Mouse (Mus musculus): ENCODE measurements around the gene Mcm8. TPM values are rescaled to one million over a fixed set of nuclear protein-coding genes. Genes with fewer than 3 reads are reported as not detected.

Mcm8 gene
- total RNA-seq (2021), result 1 to 10 TPM; 1.9 TPM

- intact Hi-C loops (cut with DNase I), result loop anchor here (10.0 kb wide), 3 partner anchors 131 to 561 kb away; partner anchors contain the start of genes Pcna and Shld1
These were observed at the start of gene Mcm8, which contains the start of gene Trmt6 for GRCm38 (mm10) chr2:132815608-132816314. Mcm8 (plus strand) TSS chr2:132816141. Trmt6 (minus strand) TSS chr2:132816055.

GRCm38 (mm10) chr2:132770822-132771221 is 45.1 kb upstream of the Mcm8 start:
- intact Hi-C loops (cut with DNase I), result no loop called here
- DNase-seq (ENCODE audit: low spot score), result no peak

More at GRCm38 (mm10) chr2:132815608-132816314, at the start of gene Mcm8, which contains the start of gene Trmt6:
- peak; percentile 79 for DNase-seq (ENCODE audit: low spot score)

DNA sequence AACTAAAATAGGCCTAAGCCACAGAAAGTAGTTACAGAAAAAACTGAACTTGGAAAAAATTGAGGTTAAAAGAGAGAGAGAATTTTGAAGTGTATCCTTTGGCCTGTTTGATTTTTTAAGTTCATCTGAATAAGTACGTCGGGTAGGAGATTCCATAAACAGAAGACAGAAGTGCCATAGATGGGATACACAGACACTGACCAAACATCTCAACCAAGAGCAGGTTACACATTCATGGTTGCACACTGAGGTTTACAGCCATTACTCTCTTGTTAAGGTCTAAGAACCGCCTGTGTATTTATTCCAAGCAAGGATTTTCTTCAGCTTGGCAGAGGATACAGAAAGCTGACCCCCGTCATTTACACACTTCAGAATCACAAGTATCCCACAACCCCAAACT is 35.0 kb upstream of the Mcm8 start, which contains the start of gene Chgb:
Chgb (plus strand) TSS at position 301 of the 400 bp plus-strand sequence.
- DNase-seq (ENCODE audit: low spot score), result no peak
- intact Hi-C loops (cut with DNase I), result no loop called here

DNA sequence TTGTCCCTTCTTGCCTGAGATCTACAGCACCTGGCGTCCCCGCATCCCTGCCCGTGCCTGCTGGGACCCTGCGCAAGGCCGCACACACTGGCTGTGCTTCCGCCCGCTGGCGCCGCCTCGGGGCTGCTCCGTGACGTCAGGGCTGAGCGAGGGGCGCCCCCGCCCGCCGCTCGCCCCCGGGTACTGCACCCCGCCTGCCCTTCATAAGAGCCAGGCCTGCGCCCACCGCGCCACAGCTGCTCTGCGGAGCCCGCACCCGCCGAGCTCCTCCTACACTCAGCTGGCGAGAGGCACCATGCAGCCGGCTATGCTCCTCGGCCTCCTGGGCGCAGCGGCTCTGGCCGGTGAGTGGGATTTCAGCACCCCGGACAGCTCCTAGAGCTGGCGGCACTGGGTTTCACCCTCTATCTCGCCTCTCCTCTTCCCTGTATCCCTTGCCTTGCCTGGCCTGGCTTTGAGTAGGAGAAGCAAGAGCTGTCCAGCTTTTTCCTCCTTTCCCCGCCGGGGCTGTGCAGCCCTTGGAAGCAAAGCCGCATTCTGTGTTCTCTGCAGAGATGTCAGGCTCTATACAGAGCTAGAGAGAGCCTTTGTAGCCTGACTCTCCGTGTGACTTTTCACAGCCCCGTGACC is 34.4 kb upstream of the Mcm8 start:
- DNase-seq (ENCODE audit: low spot score), result peak; percentile 32
- intact Hi-C loops (cut with DNase I), result no loop called here

DNA sequence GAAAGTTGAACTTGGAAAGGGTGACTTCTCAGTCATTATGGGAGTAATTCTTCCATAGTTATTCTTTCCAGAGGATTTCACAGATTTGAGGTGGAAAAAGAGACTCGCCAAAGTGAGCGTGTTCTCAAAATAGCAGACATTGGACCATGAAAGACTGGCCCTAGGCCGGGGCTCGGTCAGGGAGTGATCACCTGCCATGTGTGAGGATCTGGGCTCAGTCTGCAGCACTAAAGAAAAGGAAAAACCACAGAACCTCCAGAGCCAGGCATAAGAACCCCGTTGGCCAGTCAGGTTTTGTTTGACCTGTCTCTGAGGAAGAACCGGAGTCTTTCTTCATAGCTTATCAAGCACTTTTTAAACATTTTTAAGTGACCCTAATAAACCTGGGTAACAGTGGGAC is 31.9 kb upstream of the Mcm8 start:
- intact Hi-C loops (cut with DNase I), result no loop called here
- no peak for DNase-seq (ENCODE audit: low spot score)

DNA sequence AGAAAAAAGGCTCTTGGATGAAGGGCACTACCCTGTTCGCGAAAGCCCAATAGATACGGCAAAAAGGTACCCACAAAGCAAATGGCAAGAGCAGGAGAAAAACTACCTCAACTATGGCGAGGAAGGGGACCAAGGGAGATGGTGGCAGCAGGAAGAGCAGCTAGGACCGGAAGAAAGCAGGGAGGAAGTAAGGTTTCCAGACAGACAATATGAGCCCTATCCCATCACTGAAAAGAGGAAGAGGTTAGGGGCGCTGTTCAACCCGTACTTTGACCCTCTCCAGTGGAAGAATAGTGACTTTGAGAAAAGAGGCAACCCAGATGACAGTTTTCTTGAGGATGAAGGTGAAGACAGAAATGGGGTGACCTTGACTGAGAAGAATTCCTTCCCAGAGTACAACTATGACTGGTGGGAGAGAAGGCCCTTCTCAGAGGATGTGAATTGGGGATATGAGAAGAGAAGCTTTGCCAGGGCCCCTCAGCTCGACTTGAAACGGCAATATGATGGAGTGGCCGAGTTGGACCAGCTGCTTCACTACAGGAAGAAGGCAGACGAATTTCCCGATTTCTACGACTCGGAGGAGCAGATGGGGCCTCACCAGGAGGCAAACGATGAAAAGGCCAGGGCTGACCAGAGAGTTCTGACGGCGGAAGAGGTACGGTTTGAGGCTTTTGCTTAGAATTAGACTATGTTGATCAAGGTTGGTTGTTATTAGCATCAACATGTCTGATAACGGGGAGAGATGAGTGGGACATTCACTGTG is 22.3 kb upstream of the Mcm8 start:
- DNase-seq (ENCODE audit: low spot score), result no peak
- intact Hi-C loops (cut with DNase I), result no loop called here

DNA sequence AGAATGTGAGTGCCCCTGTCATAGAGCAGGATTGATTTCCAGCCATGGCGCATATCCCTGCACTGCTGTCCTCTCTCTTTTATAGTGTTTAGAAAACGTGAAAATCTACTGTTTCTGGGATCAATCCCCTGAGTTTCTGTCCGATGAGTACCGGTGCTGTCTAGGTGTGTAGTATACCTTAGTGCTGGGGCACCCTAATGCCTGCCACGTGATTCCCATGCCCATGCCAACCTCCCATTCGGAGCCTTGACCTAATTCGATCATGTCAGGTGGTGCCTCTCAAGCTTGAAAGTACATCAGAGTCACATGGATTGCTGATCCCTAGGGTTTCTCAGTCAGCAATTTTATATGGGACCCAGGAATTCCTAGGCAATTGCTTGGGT is 21.7 kb upstream of the Mcm8 start:
- intact Hi-C loops (cut with DNase I), result no loop called here
- DNase-seq (ENCODE audit: low spot score), result no peak

GRCm38 (mm10) chr2:132802976-132803375 is 13.0 kb upstream of the Mcm8 start:
- intact Hi-C loops (cut with DNase I), result no loop called here
- no peak for DNase-seq (ENCODE audit: low spot score)

GRCm38 (mm10) chr2:132841071-132841470 is 25.1 kb downstream of the Mcm8 start:
- intact Hi-C loops (cut with DNase I), result no loop called here

DNA sequence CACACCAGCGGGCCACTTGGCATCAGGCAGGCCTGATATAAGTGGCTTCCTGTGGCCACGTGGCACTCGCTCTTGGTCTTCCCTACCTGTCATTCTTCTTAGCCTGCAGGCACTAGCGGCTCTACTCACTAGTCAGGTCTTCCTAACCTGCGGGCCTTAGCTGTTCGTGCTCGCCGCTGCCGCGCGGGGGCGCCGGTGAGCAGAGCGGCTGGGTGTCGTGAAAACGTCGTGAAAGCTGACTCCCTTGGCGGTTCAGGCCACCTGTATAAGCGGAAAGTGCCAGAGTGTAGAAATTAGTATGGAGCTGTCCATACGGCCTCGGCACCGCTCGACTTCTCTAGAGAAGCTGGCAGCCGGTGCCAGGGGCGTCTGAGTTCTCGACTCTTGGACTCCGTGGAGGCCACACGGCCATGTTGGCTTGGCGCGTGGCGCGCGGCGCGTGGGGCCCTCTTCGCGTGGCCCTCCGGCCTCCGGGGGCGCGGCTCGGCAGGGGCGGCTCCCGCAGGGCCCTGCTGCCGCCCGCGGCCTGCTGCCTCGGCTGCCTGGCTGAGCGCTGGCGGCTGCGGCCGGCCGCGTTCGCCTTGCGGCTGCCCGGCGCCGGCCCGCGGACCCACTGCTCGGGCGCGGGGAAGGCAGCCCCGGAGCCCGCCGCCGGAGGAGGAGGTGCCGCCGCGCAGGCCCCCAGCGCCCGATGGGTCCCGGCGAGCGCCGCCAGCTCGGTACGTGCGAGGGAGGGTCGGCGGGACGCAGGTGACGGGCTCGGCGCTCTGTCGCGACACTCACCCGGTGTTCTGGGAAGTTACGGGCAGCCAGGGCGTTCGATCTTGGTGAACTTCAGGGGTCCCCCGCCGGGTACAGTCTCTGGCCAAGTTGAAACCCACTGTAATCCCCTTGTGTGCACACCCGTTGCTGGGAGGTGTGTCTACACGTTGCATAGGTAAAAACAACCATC is 30.7 kb downstream of the Mcm8 start, which contains the start of gene Crls1:
Crls1 (plus strand) TSS at position 260 of the 952 bp plus-strand sequence.
- intact Hi-C loops (cut with DNase I), result loop anchor here (1.0 kb wide), 1 partner anchor 57 kb away; no protein-coding TSS in a partner anchor
- peak; percentile 85 for DNase-seq (ENCODE audit: low spot score)

More at GRCm38 (mm10) chr2:132841071-132841470, 25.1 kb downstream of the Mcm8 start:
- DNase-seq (ENCODE audit: low spot score), result no peak

DNA sequence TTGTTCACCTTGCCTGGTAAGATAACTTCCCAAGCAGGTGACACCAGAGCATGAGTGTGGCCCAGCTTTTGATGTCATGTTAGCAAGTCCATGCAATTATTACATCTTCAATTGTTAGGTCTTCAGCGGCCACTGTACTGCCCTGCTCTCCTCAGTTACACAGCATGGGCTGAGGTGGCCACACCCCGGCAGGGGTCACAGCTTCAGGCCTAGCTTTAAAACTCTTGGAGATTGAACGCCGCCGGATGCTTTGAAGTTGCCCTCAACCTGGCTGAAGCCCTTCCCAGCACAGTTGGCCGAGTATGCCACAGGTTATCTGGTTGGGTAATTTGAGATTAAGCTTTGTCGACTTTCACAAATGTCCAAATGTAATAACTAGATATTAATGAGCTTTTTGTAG is 31.6 kb downstream of the Mcm8 start:
- no peak for DNase-seq (ENCODE audit: low spot score)
- intact Hi-C loops (cut with DNase I), result no loop called here

GRCm38 (mm10) chr2:132848361-132848760 is 32.4 kb downstream of the Mcm8 start:
- no peak for DNase-seq (ENCODE audit: low spot score)
- intact Hi-C loops (cut with DNase I), result no loop called here

DNA sequence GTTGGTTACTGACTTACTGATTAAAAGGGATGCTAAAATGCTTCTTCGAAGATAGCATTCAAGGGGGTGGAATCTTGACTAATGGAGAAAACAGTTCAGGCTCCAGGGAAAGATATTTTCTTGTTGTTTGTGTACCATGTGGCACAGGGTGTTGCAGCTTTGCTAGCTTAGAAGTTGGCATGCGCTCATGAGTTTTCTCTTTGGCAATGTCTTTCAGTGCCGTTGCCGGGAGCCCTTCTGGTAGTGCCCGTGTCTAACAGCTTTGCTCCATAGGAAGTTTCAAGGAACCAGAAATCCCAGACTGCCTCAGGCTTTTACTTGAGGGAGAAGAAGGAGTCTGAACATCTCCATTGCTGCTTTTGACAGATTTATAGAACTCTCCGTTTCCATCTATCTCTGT is 33.2 kb downstream of the Mcm8 start:
- no peak for DNase-seq (ENCODE audit: low spot score)
- intact Hi-C loops (cut with DNase I), result no loop called here

- no peak for DNase-seq (ENCODE audit: low spot score)
- intact Hi-C loops (cut with DNase I), result no loop called here
These were observed 37.1 kb downstream of the Mcm8 start for GRCm38 (mm10) chr2:132853051-132853450.

DNA sequence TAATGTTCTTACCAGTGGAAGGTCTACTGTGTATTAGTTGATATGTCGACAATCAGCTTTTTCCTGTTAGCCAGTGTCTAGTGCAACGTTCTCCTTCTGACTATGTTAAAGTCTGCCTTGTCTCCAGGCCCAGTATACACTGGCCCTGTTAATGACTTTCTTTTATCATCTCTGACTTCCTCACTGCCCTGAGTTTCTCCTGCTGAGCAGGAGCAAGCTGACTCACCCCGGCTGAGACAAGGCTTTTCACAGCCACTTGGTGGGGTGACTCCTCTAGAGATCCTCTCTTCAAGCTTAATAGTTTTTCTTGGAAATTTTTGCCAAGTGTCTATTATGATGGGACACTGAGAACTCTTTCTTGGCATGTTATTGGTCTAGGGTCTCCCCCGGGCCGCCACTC is 40.4 kb downstream of the Mcm8 start:
- intact Hi-C loops (cut with DNase I), result no loop called here
- DNase-seq (ENCODE audit: low spot score), result no peak

GRCm38 (mm10) chr2:132860435-132860834 is 44.5 kb downstream of the Mcm8 start:
- DNase-seq (ENCODE audit: low spot score), result no peak
- intact Hi-C loops (cut with DNase I), result no loop called here

DNA sequence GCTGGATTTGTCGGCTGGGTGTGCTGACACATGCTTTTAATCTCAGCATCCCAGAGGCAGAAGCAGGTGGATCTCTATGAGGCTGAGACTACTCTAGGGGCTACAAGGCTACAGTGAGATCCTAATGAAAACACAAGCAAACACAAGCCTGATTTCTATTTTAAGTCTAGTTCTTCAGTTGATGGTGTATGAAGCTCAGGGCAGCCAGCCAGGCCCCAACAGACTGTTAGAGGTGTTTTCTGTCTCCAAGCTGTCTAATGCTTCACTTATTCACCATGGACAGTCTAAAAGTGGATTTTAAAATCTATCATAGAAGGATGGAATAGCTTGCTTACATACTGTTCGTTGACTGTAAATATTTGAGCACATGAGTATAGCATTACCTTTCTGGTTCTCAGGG is 45.5 kb downstream of the Mcm8 start:
- intact Hi-C loops (cut with DNase I), result no loop called here
- DNase-seq (ENCODE audit: low spot score), result no peak

GRCm38 (mm10) chr2:132863325-132863724 is 47.4 kb downstream of the Mcm8 start:
- intact Hi-C loops (cut with DNase I), result no loop called here
- no peak for DNase-seq (ENCODE audit: low spot score)

DNA sequence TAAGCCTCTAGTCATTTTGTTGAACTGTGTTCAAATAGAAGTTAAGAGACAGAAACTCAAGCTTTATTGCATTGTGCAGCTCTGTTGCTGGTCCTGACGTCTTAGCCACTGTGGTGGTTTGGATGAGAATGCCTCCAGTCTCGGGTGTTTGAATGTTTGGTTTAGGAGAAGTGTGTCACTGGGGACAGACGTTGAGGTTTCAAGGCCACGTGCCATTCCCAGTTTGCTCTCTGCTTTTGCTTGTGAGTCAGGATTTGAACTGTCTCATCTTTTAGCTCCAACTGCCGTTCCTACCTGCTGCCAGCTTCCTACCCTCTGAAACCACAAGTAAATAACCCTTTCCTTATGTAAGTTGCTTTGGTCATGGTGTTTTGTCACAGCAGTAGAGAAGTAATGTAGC is 51.6 kb downstream of the Mcm8 start:
- DNase-seq (ENCODE audit: low spot score), result no peak
- intact Hi-C loops (cut with DNase I), result no loop called here
